Mouse (Mus musculus) liver, postnatal 0 days (tissue): Measurements from ENCODE around the gene 9530003J23Rik.

ENCODE experiments used
- CTCF ChIP-seq: sonication (generic); IDR thresholded peaks from 2 replicates; pipeline ENCODE4 v1.5.1; 2016; ENCODE audit warnings: antibody characterized with exemption, low read depth
- EP300 ChIP-seq: IDR thresholded peaks from 2 replicates; pipeline ENCODE4 v1.6.1; 2016; ENCODE audit warnings: antibody characterized with exemption, low read depth, mild to moderate bottlenecking

DNA sequence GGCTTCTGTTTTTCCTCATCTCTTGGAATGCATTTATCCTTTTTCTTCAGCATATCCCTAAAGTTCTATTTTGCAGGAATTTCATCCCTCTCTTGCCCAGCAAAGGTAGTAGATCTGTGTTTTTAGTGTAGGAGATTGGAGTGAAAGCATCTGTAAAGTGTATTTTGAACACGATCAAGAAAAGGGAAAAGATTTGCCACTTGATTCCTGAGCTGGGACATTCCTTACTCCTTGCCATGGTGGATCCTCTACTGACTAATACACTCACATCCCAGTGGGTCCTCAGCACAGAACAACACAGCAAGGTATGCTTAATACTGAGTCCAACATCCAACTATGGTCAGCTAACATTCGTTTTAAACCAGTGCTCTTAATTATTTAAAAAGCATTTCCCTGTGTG is 44.0 kb upstream of the 9530003J23Rik start:
- TF ChIP-seq CTCF = no peak
- TF ChIP-seq EP300 = no peak
